Mouse (Mus musculus): ENCODE results near the gene Usp7.

GRCm38 (mm10) chr16:8831241-8831640, 39.1 kb upstream of the Usp7 start:
- TF ChIP-seq CTCF (IDR thresholded peaks at IDR 0.05; ENCODE audit: insufficient read depth, low read length) (no peak), POLR2A (IDR thresholded peaks at IDR 0.05; ENCODE audit: borderline replicate concordance, extremely low read depth, low read depth, low read length) (no peak)

Measured in lung, adult 2 months (tissue).